Mouse (Mus musculus) CH12.LX (cell line): ENCODE results near the gene Hdac9. TPM values are rescaled to one million over a fixed set of nuclear protein-coding genes. Genes with fewer than 3 reads are reported as not detected.

Experiments used
- DNase-seq: peaks from one replicate; pipeline ENCODE4 v3.0.0-alpha.2; 2013; ENCODE audit errors: extremely low read depth
- H3K27ac ChIP-seq: 2 replicates; pipeline ENCODE4 v1.5.1; 2012; ENCODE audit warnings: low read depth, mild to moderate bottlenecking, control low read depth, moderate library complexity; ENCODE audit not compliant: insufficient read depth
- H3K27me3 ChIP-seq: replicated peaks from 2 replicates; pipeline ENCODE3; 2012; ENCODE audit warnings: inconsistent platforms
- H3K36me3 ChIP-seq, 2 experiments: replicated peaks in 1 of 2; 2 replicates each; pipeline versions ENCODE3 to v1.6.1; 2012; ENCODE audit warnings: inconsistent platforms in 1 of 2, low read length in 1 of 2, mild to moderate bottlenecking in 1 of 2, mixed read lengths in 1 of 2, moderate library complexity in 1 of 2; ENCODE audit not compliant: control insufficient read depth in 1 of 2, insufficient read depth in 1 of 2
- H3K4me1 ChIP-seq, 2 experiments: 2 replicates each; pipeline ENCODE4 v1.6.1; 2012; ENCODE audit warnings: inconsistent platforms in 1 of 2, moderate library complexity in 1 of 2; ENCODE audit not compliant: insufficient read depth in 2 of 2, control insufficient read depth in 1 of 2
- H3K4me2 ChIP-seq: 2 replicates; pipeline ENCODE4 v1.6.1; 2012; ENCODE audit warnings: low read depth, mild to moderate bottlenecking, control low read depth; ENCODE audit not compliant: poor library complexity, insufficient read depth, severe bottlenecking
- H3K4me3 ChIP-seq, 3 experiments: fragments of 150-350 bp in 1 of 3; sonication (generic) in 1 of 3; replicated peaks in 1 of 3; 2 replicates each; pipeline versions ENCODE3 to v1.5.1; 2011 to 2012; ENCODE audit warnings: low read depth in 2 of 3, low read length in 2 of 3, mild to moderate bottlenecking in 2 of 3, moderate library complexity in 2 of 3, control low read depth in 1 of 3, improper control_type of control experiment in 1 of 3, inconsistent platforms in 1 of 3, mixed read lengths in 1 of 3; ENCODE audit not compliant: poor library complexity in 1 of 3
- H3K79me2 ChIP-seq: replicated peaks from 2 replicates; pipeline ENCODE4 v1.6.1; 2012; ENCODE audit warnings: mild to moderate bottlenecking, moderate library complexity; ENCODE audit not compliant: control insufficient read depth, poor library complexity, insufficient read depth, severe bottlenecking; ENCODE audit errors: extremely low read depth
- H3K9ac ChIP-seq: 2 replicates; pipeline ENCODE4 v1.6.1; 2012; ENCODE audit warnings: low read depth, mild to moderate bottlenecking, control low read depth, moderate library complexity; ENCODE audit not compliant: insufficient read depth
- H3K9me3 ChIP-seq: replicated peaks from 2 replicates; pipeline ENCODE3; 2012; ENCODE audit warnings: low read length, inconsistent platforms, mixed read lengths
- BHLHE40 ChIP-seq: IDR thresholded peaks from 2 replicates; pipeline ENCODE4 v1.6.1; 2011; ENCODE audit warnings: mild to moderate bottlenecking, low read depth, low read length, improper control_type of control experiment
- CTCF ChIP-seq, 2 experiments: IDR thresholded peaks in 1 of 2; conservative IDR thresholded peaks in 1 of 2; 2 replicates each; pipeline ENCODE4 v1.5.1; 2011 to 2012; ENCODE audit warnings: low read depth in 2 of 2, low read length in 2 of 2, improper control_type of control experiment in 1 of 2, inconsistent platforms in 1 of 2, mild to moderate bottlenecking in 1 of 2, moderate library complexity in 1 of 2
- EP300 ChIP-seq: IDR thresholded peaks from 2 replicates; pipeline ENCODE4 v1.6.1; 2011; ENCODE audit warnings: low read length, improper control_type of control experiment
- GABPA ChIP-seq: IDR thresholded peaks from 2 replicates; pipeline ENCODE4 v1.6.1; 2012; ENCODE audit warnings: low read depth, low read length, improper control_type of control experiment, inconsistent platforms; ENCODE audit not compliant: insufficient replicate concordance
- IRF4 ChIP-seq: IDR thresholded peaks from 2 replicates; pipeline ENCODE4 v1.6.1; 2014; ENCODE audit warnings: low read depth, mild to moderate bottlenecking, inconsistent platforms, low read length, improper control_type of control experiment
- JUN ChIP-seq: IDR thresholded peaks from 2 replicates; pipeline ENCODE4 v1.6.1; 2011; ENCODE audit warnings: low read depth, mild to moderate bottlenecking, low read length, improper control_type of control experiment, moderate library complexity; ENCODE audit not compliant: insufficient read depth
- JUND ChIP-seq: conservative IDR thresholded peaks from 2 replicates; pipeline ENCODE4 v1.6.1; 2011; ENCODE audit warnings: low read depth, low read length, improper control_type of control experiment
- KAT2A ChIP-seq: IDR thresholded peaks from 2 replicates; pipeline ENCODE4 v1.6.1; 2012; ENCODE audit warnings: low read length, improper control_type of control experiment, inconsistent platforms; ENCODE audit not compliant: insufficient replicate concordance
- MAX ChIP-seq: IDR thresholded peaks from 2 replicates; pipeline ENCODE4 v1.6.1; 2011; ENCODE audit warnings: low read length, improper control_type of control experiment
- MEF2A ChIP-seq: IDR thresholded peaks from 2 replicates; pipeline ENCODE4 v1.6.1; 2014; ENCODE audit warnings: low read depth, mild to moderate bottlenecking, inconsistent platforms, low read length, improper control_type of control experiment, borderline replicate concordance
- MXI1 ChIP-seq: IDR thresholded peaks from 2 replicates; pipeline ENCODE4 v1.6.1; 2011; ENCODE audit warnings: mild to moderate bottlenecking, low read depth, low read length, improper control_type of control experiment
- NELFE ChIP-seq: IDR thresholded peaks from 2 replicates; pipeline ENCODE4 v1.6.1; 2011; ENCODE audit warnings: low read depth, low read length, improper control_type of control experiment
- PAX5 ChIP-seq: IDR thresholded peaks from 2 replicates; pipeline ENCODE4 v1.6.1; 2012; ENCODE audit warnings: low read length, inconsistent platforms, mixed read lengths
- POLR2A ChIP-seq: IDR thresholded peaks from 2 replicates; pipeline ENCODE4 v1.6.1; 2011; ENCODE audit warnings: low read depth, mild to moderate bottlenecking, improper control_type of control experiment, low read length
- POLR2AphosphoS2 ChIP-seq: IDR thresholded peaks from 2 replicates; pipeline ENCODE4 v1.6.1; 2011; ENCODE audit warnings: low read depth, low read length, improper control_type of control experiment
- RAD21 ChIP-seq: IDR thresholded peaks from 2 replicates; pipeline ENCODE4 v1.6.1; 2011; ENCODE audit warnings: low read depth, mild to moderate bottlenecking, low read length, improper control_type of control experiment, moderate library complexity
- SIN3A ChIP-seq: IDR thresholded peaks from 2 replicates; pipeline ENCODE4 v1.6.1; 2012; ENCODE audit warnings: low read length, improper control_type of control experiment, inconsistent platforms
- USF1 ChIP-seq: IDR thresholded peaks from 2 replicates; pipeline ENCODE4 v1.6.1; 2014; ENCODE audit warnings: low read depth, mild to moderate bottlenecking, inconsistent platforms, low read length, improper control_type of control experiment
- ZKSCAN1 ChIP-seq: IDR thresholded peaks from 2 replicates; pipeline ENCODE4 v1.6.1; 2012; ENCODE audit warnings: low read depth, inconsistent platforms, low read length, improper control_type of control experiment, borderline replicate concordance
- ZMIZ1 ChIP-seq: IDR thresholded peaks from 2 replicates; pipeline ENCODE4 v1.6.1; 2012; ENCODE audit warnings: low read depth, mild to moderate bottlenecking, inconsistent platforms, low read length, improper control_type of control experiment
- ZNF384 ChIP-seq: IDR thresholded peaks from 2 replicates; pipeline ENCODE4 v1.6.1; 2012; ENCODE audit warnings: low read depth, low read length, improper control_type of control experiment, inconsistent platforms
- dilution Hi-C: fragments of 300-500 bp; cut with MboI; formaldehyde crosslinking; loops from 2 replicates; pipeline ENCODE4 v1.14.3; 2020; ENCODE audit warnings: low sequenced_read_pairs; ENCODE audit not compliant: extremely low pct_unique_long_range_greater_than_20kb, extremely low pct_ligation_motif_present
- in situ Hi-C: fragments of 300-500 bp; cut with MboI; formaldehyde crosslinking; loops from 3 replicates; pipeline ENCODE4 v1.14.3; 2019; ENCODE audit warnings: low sequenced_read_pairs, low pct_ligation_motif_present, low pct_unique_long_range_greater_than_20kb, mixed read lengths
- polyA plus RNA-seq: library from polyadenylated mRNA; unstranded; fragments of >175 nt; gene quantifications from 2 replicates; pipeline ENCODE4 v1.2.1, GENCODE M21; 2012; ENCODE audit warnings: low read depth; ENCODE audit not compliant: insufficient read length
- total RNA-seq, 2 experiments: library from RNA; depleted of rRNA; stranded (reverse); fragments of 300-350 nt in 1 of 2; fragments of >200 nt in 1 of 2; gene quantifications; 2 replicates each; pipeline ENCODE4 v1.2.3; 2012 to 2014

Hdac9 gene
- total and polyA plus RNA-seq, 3 experiments = 0.04 to 0.38 (median 0.17) TPM

DNA sequence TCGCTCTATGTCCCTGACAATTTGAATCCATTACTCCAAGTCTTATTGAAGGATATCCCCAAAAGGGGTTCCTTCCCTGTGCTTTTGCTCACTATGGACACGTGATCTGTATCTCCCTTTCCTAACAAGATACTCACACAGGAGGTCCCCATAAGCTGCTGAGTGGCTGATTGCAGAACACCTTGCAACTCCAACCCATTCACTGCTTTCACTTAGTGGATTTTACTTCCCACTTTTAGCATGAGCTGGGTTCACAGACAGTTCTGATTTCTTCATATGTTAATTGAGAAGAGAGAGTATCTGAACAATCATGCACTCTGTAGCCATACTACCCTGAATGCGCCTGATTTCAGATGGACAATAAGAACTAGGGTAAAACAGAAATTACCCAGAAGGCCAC lies 740.1 kb downstream of the Hdac9 start:
- Histone ChIP-seq H3K9ac (no peak overlapping the region), H3K27me3 (no peaks in the 10 kb centered on the region), H3K4me3 (no peak overlapping the region), H3K4me2 (no peak overlapping the region), H3K27ac (no peak overlapping the region), H3K9me3 (no peaks in the 10 kb centered on the region), H3K79me2 (no peaks in the 10 kb centered on the region), H3K36me3 (no peaks in the 10 kb centered on the region), H3K4me1 (no peaks in the 10 kb centered on the region)
- no peak for DNase-seq
- TF ChIP-seq JUND = no peak
- no peak for TF ChIP-seq EP300
- TF ChIP-seq ZMIZ1 = no peak
- no peak for TF ChIP-seq IRF4
- TF ChIP-seq RAD21 = no peak
- TF ChIP-seq PAX5 = no peak
- no peak for TF ChIP-seq ZNF384
- TF ChIP-seq ZKSCAN1 = no peak
- no peak for TF ChIP-seq USF1
- TF ChIP-seq CTCF (conservative IDR thresholded peaks at IDR 0.05 in 1 of 2, IDR thresholded peaks at IDR 0.05 in 1 of 2; ENCODE audit: low read depth in 2 of 2, low read length in 2 of 2) = no peak
- no peak for TF ChIP-seq BHLHE40
- TF ChIP-seq JUN = no peak
- TF ChIP-seq MAX = no peak
- TF ChIP-seq GABPA = no peak
- no peak for TF ChIP-seq SIN3A
- no peak for TF ChIP-seq NELFE
- TF ChIP-seq MEF2A = no peak
- in situ Hi-C loops (no loop called here), dilution Hi-C loops (no loop called here)

DNA sequence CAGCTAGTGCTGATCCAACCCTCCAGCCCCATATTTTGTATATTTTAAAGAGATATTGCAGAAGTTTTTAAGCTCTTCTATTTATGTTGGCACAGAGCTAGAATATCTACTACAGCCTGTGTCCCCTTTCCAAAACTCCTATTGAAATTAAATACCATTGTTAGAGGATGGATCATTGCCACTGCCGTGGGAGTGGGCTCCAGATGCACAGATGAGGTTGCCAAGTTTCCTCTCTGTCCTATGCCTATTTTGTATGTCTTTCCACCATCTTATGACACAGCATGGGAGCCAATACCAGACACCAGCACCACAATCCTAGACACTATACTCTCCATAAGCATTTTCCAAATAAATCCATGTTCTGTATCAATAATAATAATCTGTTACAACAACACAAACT lies 743.9 kb downstream of the Hdac9 start:
- no peak overlapping the region for H3K4me2 ChIP-seq

More for the DNA sequence above, 743.9 kb downstream of the Hdac9 start:
- no peaks in the 10 kb centered on the region for H3K36me3 ChIP-seq
- H3K27ac ChIP-seq = no peak overlapping the region
- TF ChIP-seq KAT2A = no peak
- no peak for TF ChIP-seq IRF4
- TF ChIP-seq POLR2AphosphoS2 = no peak
- no peak for TF ChIP-seq POLR2A
- TF ChIP-seq MXI1 = no peak
- TF ChIP-seq CTCF (conservative IDR thresholded peaks at IDR 0.05 in 1 of 2, IDR thresholded peaks at IDR 0.05 in 1 of 2; ENCODE audit: low read depth in 2 of 2, low read length in 2 of 2) = no peak
- H3K27me3 ChIP-seq = no peaks in the 10 kb centered on the region
- no peak for DNase-seq
- in situ Hi-C loops = no loop called here
- H3K9me3 ChIP-seq = no peaks in the 10 kb centered on the region
- H3K4me1 ChIP-seq = no peaks in the 10 kb centered on the region
- H3K4me3 ChIP-seq = no peak overlapping the region
- H3K9ac ChIP-seq = no peak overlapping the region
- H3K79me2 ChIP-seq = no peaks in the 10 kb centered on the region
- dilution Hi-C loops = no loop called here
